Mouse (Mus musculus): ENCODE measurements at regions not wholly inside any gene's neighbourhood (a gene's known extent, or its start where the extent isn't known, plus 50 kb on each side); places are given as distances from the start of the nearest gene placed in this dataset.
"Not testable (repeated sequence)": the region's sequence is repeated elsewhere in the genome, so short reads cannot be mapped to it uniquely, and the experiment has no call there.

DNA sequence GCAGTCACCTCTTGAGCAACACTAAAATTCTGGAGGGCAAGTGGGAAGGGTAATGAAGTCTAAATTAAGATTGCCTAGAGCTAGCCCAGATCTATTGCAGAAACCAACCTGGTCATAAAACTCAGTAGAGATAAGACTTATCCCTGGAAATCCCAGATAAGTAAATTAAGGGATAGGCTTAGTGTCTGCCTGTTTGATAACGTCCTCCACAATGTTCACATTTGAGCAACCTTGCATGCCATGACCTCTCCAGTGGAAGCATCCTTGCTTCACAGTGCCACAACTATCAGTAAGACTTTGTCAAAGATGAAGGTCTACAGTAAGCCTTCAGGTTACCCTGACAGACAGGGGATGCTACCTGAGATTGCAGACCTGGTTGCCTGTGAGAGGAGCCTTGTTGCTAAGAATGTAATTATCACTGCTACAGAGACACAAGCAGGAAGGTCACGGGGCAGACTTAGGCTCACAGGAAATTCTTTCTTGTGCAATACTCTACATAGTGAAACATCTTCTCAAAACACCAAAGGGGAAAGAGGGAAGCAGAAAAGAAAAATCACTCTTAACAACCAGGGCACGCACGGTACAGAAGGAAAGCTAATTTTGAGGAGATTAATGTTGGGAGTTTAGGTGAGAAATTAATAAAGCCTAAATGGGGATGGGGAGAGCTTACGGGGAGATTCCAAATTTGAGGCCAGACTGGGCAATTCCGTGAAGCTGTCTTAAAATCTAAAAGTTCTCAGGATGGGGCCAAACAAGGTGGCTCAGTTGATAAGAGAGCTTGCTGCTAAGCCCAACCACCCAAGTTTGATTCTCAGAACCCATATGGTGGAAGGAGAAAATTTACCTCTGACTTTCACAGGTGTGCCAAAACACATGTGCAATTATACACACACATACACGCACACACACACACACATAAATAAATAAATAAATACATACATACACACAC is 56.9 kb upstream of the Prdm9 start:
- Histone ChIP-seq H3K9ac (no peak overlapping the region), H3K4me3 (no peak overlapping the region), H3K27me3 (no peaks in the 10 kb centered on the region), H3K27ac (no peak overlapping the region), H3K9me3 (no peaks in the 10 kb centered on the region), H3K4me2 (no peak overlapping the region), H3K36me3 (no peaks in the 10 kb centered on the region), H3K4me1 (no peaks in the 10 kb centered on the region)
- ATAC-seq (ENCODE audit: insufficient number of reproducible peaks, insufficient read depth, low FRiP score, low TSS enrichment, low read depth) = no peak
- 75% methylated on average over 7 of the region's 7 CpGs for WGBS

DNA sequence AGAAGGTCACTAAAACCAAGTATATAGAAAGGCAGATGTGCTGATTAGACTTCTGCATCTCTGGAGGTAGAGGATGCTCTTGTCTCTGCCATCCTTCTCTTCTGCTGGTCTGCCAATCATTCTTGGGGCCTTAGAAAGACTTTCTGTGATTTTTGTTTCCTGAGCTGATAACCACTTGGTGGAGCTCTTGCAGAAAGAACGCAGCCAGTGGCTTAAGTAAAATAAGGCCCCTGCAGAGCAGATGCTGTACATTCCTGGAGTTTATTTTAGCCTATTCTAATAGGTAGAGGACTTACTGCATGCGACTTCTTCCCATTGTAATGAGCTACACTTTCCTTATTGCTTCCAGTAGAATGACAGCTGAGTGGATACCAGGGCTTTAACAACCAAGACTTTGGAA is 58.8 kb upstream of the Prdm9 start:
- WGBS = 3% methylated on average over 2 of the region's 2 CpGs

GRCm38 (mm10) chr17:15630792-15631191 is 66.6 kb upstream of the Prdm9 start:
- Histone ChIP-seq H3K27me3 (no peaks in the 10 kb centered on the region), H3K36me3 (no peaks in the 10 kb centered on the region), H3K9me3 (0 out of 2 replicates have a peak, but pooled peaks cover 4% of the 10 kb centered on the region), H3K4me1 (peaks cover 8% of the 10 kb centered on the region), H3K27ac (no peak overlapping the region), H3K4me3 (no peak overlapping the region), H3K4me2 (peak overlapping the region; percentile 52), H3K9ac (no peak overlapping the region)
- WGBS = 64% methylated on average over 5 of the region's 5 CpGs
- no peak for ATAC-seq (ENCODE audit: insufficient number of reproducible peaks, insufficient read depth, low FRiP score, low TSS enrichment, low read depth)

More for the DNA sequence above, 58.8 kb upstream of the Prdm9 start:
- Histone ChIP-seq H3K36me3 (no peaks in the 10 kb centered on the region), H3K4me3 (no peak overlapping the region), H3K4me1 (no peaks in the 10 kb centered on the region), H3K4me2 (no peak overlapping the region), H3K9ac (no peak overlapping the region), H3K9me3 (no peaks in the 10 kb centered on the region), H3K27me3 (no peaks in the 10 kb centered on the region), H3K27ac (no peak overlapping the region)
- no peak for ATAC-seq (ENCODE audit: insufficient number of reproducible peaks, insufficient read depth, low FRiP score, low TSS enrichment, low read depth)

- 9% methylated on average over 11 of the region's 11 CpGs for WGBS
- no peak for ATAC-seq (ENCODE audit: insufficient number of reproducible peaks, insufficient read depth, low FRiP score, low TSS enrichment, low read depth)
- Histone ChIP-seq H3K9ac (0 out of 2 replicates have a peak overlapping the region, but pooled peaks have one; percentile 44), H3K4me2 (peak overlapping the region; percentile 52), H3K4me3 (peak overlapping the region; percentile 27), H3K36me3 (no peaks in the 10 kb centered on the region), H3K9me3 (0 out of 2 replicates have a peak, but pooled peaks cover 4% of the 10 kb centered on the region), H3K27me3 (no peaks in the 10 kb centered on the region), H3K27ac (no peak overlapping the region), H3K4me1 (peaks cover 8% of the 10 kb centered on the region)
Measured at GRCm38 (mm10) chr17:15631626-15632025, 67.5 kb upstream of the Prdm9 start.

- Histone ChIP-seq H3K4me1 (peaks cover 8% of the 10 kb centered on the region), H3K9ac (0 out of 2 replicates have a peak overlapping the region, but pooled peaks have one; percentile 44), H3K27me3 (no peaks in the 10 kb centered on the region), H3K9me3 (0 out of 2 replicates have a peak, but pooled peaks cover 4% of the 10 kb centered on the region), H3K4me2 (peak overlapping the region; percentile 52), H3K36me3 (no peaks in the 10 kb centered on the region), H3K27ac (no peak overlapping the region), H3K4me3 (peak overlapping the region; percentile 27)
- 15% methylated on average over 1 of the region's 1 CpGs for WGBS
- no peak for ATAC-seq (ENCODE audit: insufficient number of reproducible peaks, insufficient read depth, low FRiP score, low TSS enrichment, low read depth)
Measured at GRCm38 (mm10) chr17:15632090-15632489, 67.9 kb upstream of the Prdm9 start.

GRCm38 (mm10) chr17:15639111-15639865 is 65.5 kb upstream of the Chd1 start:
- not testable (repeated sequence) for H3K9me3 ChIP-seq; H3K36me3 ChIP-seq; H3K4me3 ChIP-seq; ATAC-seq (ENCODE audit: insufficient number of reproducible peaks, insufficient read depth, low FRiP score, low TSS enrichment, low read depth); H3K4me1 ChIP-seq; H3K27me3 ChIP-seq; H3K27ac ChIP-seq; H3K4me2 ChIP-seq; H3K9ac ChIP-seq
- 70% methylated on average over 12 of the region's 12 CpGs for WGBS

GRCm38 (mm10) chr17:15640776-15641175 is 64.0 kb upstream of the Chd1 start:
- no peak overlapping the region for H3K27ac ChIP-seq
- H3K27me3 ChIP-seq = no peaks in the 10 kb centered on the region
- no peak overlapping the region for H3K9ac ChIP-seq
- 88% methylated on average over 3 of the region's 3 CpGs for WGBS
- no peak overlapping the region for H3K4me3 ChIP-seq
- H3K4me2 ChIP-seq = no peak overlapping the region
- no peaks in the 10 kb centered on the region for H3K9me3 ChIP-seq
- ATAC-seq (ENCODE audit: insufficient number of reproducible peaks, insufficient read depth, low FRiP score, low TSS enrichment, low read depth) = no peak
- no peaks in the 10 kb centered on the region for H3K4me1 ChIP-seq
- H3K36me3 ChIP-seq = no peaks in the 10 kb centered on the region

- no peaks in the 10 kb centered on the region for H3K9me3 ChIP-seq
- ATAC-seq (ENCODE audit: insufficient number of reproducible peaks, insufficient read depth, low FRiP score, low TSS enrichment, low read depth) = no peak
- H3K4me1 ChIP-seq = no peaks in the 10 kb centered on the region
- no peak overlapping the region for H3K4me3 ChIP-seq
- H3K4me2 ChIP-seq = no peak overlapping the region
- 73% methylated on average over 3 of the region's 3 CpGs for WGBS
- no peak overlapping the region for H3K9ac ChIP-seq
- H3K27ac ChIP-seq = no peak overlapping the region
- no peaks in the 10 kb centered on the region for H3K27me3 ChIP-seq
- H3K36me3 ChIP-seq = no peaks in the 10 kb centered on the region
Measured at GRCm38 (mm10) chr17:15641764-15642163, 63.0 kb upstream of the Chd1 start.

DNA sequence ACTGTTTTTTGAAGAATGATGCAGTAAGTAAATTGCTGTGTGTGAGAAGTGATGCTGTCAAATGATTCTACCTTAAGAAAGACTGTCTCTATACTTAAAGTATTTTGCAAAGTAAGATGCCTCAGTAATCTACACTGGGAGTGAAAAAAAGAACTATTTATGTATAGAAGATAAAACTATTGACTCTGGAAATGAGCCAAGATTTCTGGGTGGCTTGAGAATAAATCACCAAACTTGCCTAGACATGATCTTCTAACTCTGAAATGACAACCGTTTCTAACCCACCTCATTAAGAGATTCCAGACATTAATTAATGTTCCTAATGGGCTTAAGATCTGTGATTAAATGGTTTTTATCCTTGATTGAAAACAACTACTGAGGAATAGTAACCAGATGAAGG is 58.0 kb upstream of the Chd1 start:
- no peak for ATAC-seq (ENCODE audit: insufficient number of reproducible peaks, insufficient read depth, low FRiP score, low TSS enrichment, low read depth)
- H3K27ac ChIP-seq = no peak overlapping the region
- H3K27me3 ChIP-seq = no peaks in the 10 kb centered on the region
- no peak overlapping the region for H3K4me2 ChIP-seq
- WGBS = 23% methylated on average over 1 of the region's 1 CpGs
- no peaks in the 10 kb centered on the region for H3K9me3 ChIP-seq
- no peak overlapping the region for H3K4me3 ChIP-seq
- no peak overlapping the region for H3K9ac ChIP-seq
- H3K36me3 ChIP-seq = no peaks in the 10 kb centered on the region
- 0 out of 2 replicates have a peak, but pooled peaks cover 3% of the 10 kb centered on the region for H3K4me1 ChIP-seq

- 0 out of 2 replicates have a peak, but pooled peaks cover 3% of the 10 kb centered on the region for H3K4me1 ChIP-seq
- H3K4me3 ChIP-seq = no peak overlapping the region
- H3K9me3 ChIP-seq = no peaks in the 10 kb centered on the region
- no peak overlapping the region for H3K4me2 ChIP-seq
- no peak overlapping the region for H3K9ac ChIP-seq
- H3K27ac ChIP-seq = no peak overlapping the region
- H3K27me3 ChIP-seq = no peaks in the 10 kb centered on the region
- H3K36me3 ChIP-seq = no peaks in the 10 kb centered on the region
- WGBS = 56% methylated on average over 8 of the region's 8 CpGs
- no peak for ATAC-seq (ENCODE audit: insufficient number of reproducible peaks, insufficient read depth, low FRiP score, low TSS enrichment, low read depth)
Measured at GRCm38 (mm10) chr17:15650089-15650742, 54.6 kb upstream of the Chd1 start.

GRCm38 (mm10) chr17:15651869-15652268 is 52.9 kb upstream of the Chd1 start:
- no peak for ATAC-seq (ENCODE audit: insufficient number of reproducible peaks, insufficient read depth, low FRiP score, low TSS enrichment, low read depth)
- peaks cover 5% of the 10 kb centered on the region for H3K4me1 ChIP-seq
- no peak overlapping the region for H3K9ac ChIP-seq
- 89% methylated on average over 3 of the region's 3 CpGs for WGBS
- no peaks in the 10 kb centered on the region for H3K36me3 ChIP-seq
- H3K4me3 ChIP-seq = no peak overlapping the region
- no peak overlapping the region for H3K4me2 ChIP-seq
- no peak overlapping the region for H3K27ac ChIP-seq
- H3K27me3 ChIP-seq = no peaks in the 10 kb centered on the region
- no peaks in the 10 kb centered on the region for H3K9me3 ChIP-seq

All from embryonic facial prominence, embryonic 13.5 days (tissue).